8 mouse cellular contexts compared by ENCODE assay signal in genomic region chr11:74981464-74981863, GRCm38 (mm10). TPM values are rescaled to one million over a fixed set of nuclear protein-coding genes. Genes with fewer than 3 reads are reported as not detected.
A peak's percentile ranks its signal among the peaks of the same experiment; 100 is the strongest.
DNase-seq lines count a peak whose midpoint lies in the region; ATAC-seq and TF ChIP-seq lines count a peak whose summit lies in the region.

No protein-coding gene starts in this region.

- 39% methylated on average over 2 of the region's 2 CpGs for WGBS in intestine, embryonic 16.5 days
- 38% methylated on average over 2 of the region's 2 CpGs for WGBS in midbrain, postnatal 0 days

- H3K4me1 ChIP-seq in intestine, embryonic 16.5 days (ENCODE audit: control insufficient read depth, insufficient read depth, low read length) = peaks cover 2% of the 10 kb centered on the region; the same call in 1 of the 2 replicates
- H3K4me1 ChIP-seq in midbrain, postnatal 0 days (ENCODE audit: insufficient read depth, low read length) = no peaks in the 10 kb centered on the region

- no peak overlapping the region for H3K27ac ChIP-seq in intestine, embryonic 16.5 days (ENCODE audit: low read length)
- no peak overlapping the region for H3K27ac ChIP-seq in midbrain, postnatal 0 days (ENCODE audit: low read depth, low read length)

- peak; percentile 52 for DNase-seq in cerebellum, adult 11 months
- DNase-seq in cerebellum, adult 9-10 months = peak; percentile 71
- DNase-seq in frontal cortex, postnatal 36 days (ENCODE audit: low spot score in 2 of 2) = peak; percentile 67 to 80
- DNase-seq in left cerebral cortex, postnatal 14 days (ENCODE audit: low spot score in 2 of 2) = peak; percentile 69 to 76
- DNase-seq in midbrain, postnatal 0 days (ENCODE audit: low spot score) = peak; percentile 79
- peak; percentile 54 to 69 for DNase-seq in spleen, postnatal 14 days (ENCODE audit: low spot score in 2 of 2)

- no peaks in the 10 kb centered on the region for H3K36me3 ChIP-seq in intestine, embryonic 16.5 days (ENCODE audit: control insufficient read depth, insufficient read depth, low read length)
- 0 out of 2 replicates have a peak, but pooled peaks cover 2% of the 10 kb centered on the region for H3K36me3 ChIP-seq in midbrain, postnatal 0 days (ENCODE audit: insufficient read depth, low read length)

- ATAC-seq in cerebellum, adult (ENCODE audit: insufficient number of reproducible peaks, low FRiP score, low TSS enrichment) = no peak
- ATAC-seq in intestine, embryonic 16.5 days = peak; percentile 65
- ATAC-seq in midbrain, postnatal 0 days (ENCODE audit: low FRiP score) = no peak

- no peak overlapping the region for H3K4me2 ChIP-seq in intestine, embryonic 16.5 days (ENCODE audit: low read depth, low read length)
- no peak overlapping the region for H3K4me2 ChIP-seq in midbrain, postnatal 0 days (ENCODE audit: low read depth, low read length, poor library complexity, severe bottlenecking)

- peak; percentile 90 for TF ChIP-seq CTCF in midbrain, postnatal 0 days (IDR thresholded peaks at IDR 0.05)

- no peak overlapping the region for H3K4me3 ChIP-seq in intestine, embryonic 16.5 days (ENCODE audit: low read length)
- no peak overlapping the region for H3K4me3 ChIP-seq in midbrain, postnatal 0 days (ENCODE audit: low read depth, low read length)

- no peaks in the 10 kb centered on the region for H3K27me3 ChIP-seq in intestine, embryonic 16.5 days (replicated peaks; ENCODE audit: control insufficient read depth, insufficient read depth, low read length)
- no peaks in the 10 kb centered on the region for H3K27me3 ChIP-seq in midbrain, postnatal 0 days (ENCODE audit: insufficient read depth, low read length)

- intact Hi-C loops in left cerebral cortex, postnatal 14 days (cut with DNase I) = loop anchor here (2.0 kb wide), 1 partner anchor 189 kb away; no protein-coding TSS in a partner anchor

- no peaks in the 10 kb centered on the region for H3K9me3 ChIP-seq in intestine, embryonic 16.5 days (ENCODE audit: control insufficient read depth, low read length)
- no peaks in the 10 kb centered on the region for H3K9me3 ChIP-seq in midbrain, postnatal 0 days (ENCODE audit: low read length)

- H3K9ac ChIP-seq in intestine, embryonic 16.5 days (ENCODE audit: low read depth, low read length) = no peak overlapping the region
- H3K9ac ChIP-seq in midbrain, postnatal 0 days (replicated peaks; ENCODE audit: low read length, poor library complexity, severe bottlenecking) = no peak overlapping the region

RNA-seq across cellular contexts. Expression of gene Srr, which starts 55.7 kb away (rescaled TPM):
- polyA plus RNA-seq in intestine, embryonic 16.5 days (2015; fragmentation: Nextera tagmentation; extraction: Ambion mirVana) = 18.0 and 19.6 TPM in 2 replicates
- total RNA-seq in left cerebral cortex, postnatal 14 days (2021) = 100 to 1,000 TPM; 101 to 103 TPM
- 40.5 and 43.1 TPM in 2 replicates for total RNA-seq in midbrain, postnatal 0 days (2014; rRNA removed)
- polyA plus RNA-seq in midbrain, postnatal 0 days (2015; fragmentation: Nextera tagmentation; extraction: Ambion mirVana) = 35.6 and 37.6 TPM in 2 replicates

RNA-seq across cellular contexts. Expression of gene Smg6, which starts 55.8 kb away (rescaled TPM):
- polyA plus RNA-seq in intestine, embryonic 16.5 days (2015; fragmentation: Nextera tagmentation; extraction: Ambion mirVana) = 10.7 and 11.4 TPM in 2 replicates
- total RNA-seq in left cerebral cortex, postnatal 14 days (2021) = 10 to 100 TPM; 22.0 to 22.9 TPM
- total RNA-seq in midbrain, postnatal 0 days (2014; rRNA removed) = 26.6 and 27.7 TPM in 2 replicates
- 10.0 and 11.9 TPM in 2 replicates for polyA plus RNA-seq in midbrain, postnatal 0 days (2015; fragmentation: Nextera tagmentation; extraction: Ambion mirVana)
